Mouse (Mus musculus) heart, postnatal 4 days (tissue): ENCODE measurements at regions not wholly inside any gene's neighbourhood (a gene's known extent, or its start where the extent isn't known, plus 50 kb on each side); places are given as distances from the start of the nearest gene placed in this dataset.

Experiments
- DNase-seq: peaks from one replicate; pipeline ENCODE4 v3.0.0; 2021

DNA sequence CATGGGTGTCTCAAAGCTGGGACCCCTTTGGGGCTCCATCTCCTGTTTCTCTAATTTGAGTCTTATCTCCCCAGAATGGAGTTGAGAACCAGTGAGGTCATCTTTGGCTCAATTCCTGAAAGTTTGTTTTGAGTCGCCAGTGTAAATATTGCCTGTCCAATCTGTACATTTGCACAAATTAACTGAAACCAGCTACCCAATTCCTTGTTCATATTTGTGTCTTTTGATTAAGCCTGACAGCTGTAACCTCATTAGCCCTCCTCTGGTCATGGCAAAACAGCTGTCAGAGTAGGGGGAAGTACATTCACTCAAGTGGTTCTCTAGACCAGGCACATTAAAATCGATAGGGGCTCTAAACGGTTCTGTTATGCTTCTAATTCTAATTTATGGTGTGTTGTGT lies 177.0 kb downstream of the Rps12 start:
- DNase-seq: no peak

GRCm38 (mm10) chr10:23609270-23609914 lies 177.7 kb downstream of the Rps12 start:
- DNase-seq: no peak

DNA sequence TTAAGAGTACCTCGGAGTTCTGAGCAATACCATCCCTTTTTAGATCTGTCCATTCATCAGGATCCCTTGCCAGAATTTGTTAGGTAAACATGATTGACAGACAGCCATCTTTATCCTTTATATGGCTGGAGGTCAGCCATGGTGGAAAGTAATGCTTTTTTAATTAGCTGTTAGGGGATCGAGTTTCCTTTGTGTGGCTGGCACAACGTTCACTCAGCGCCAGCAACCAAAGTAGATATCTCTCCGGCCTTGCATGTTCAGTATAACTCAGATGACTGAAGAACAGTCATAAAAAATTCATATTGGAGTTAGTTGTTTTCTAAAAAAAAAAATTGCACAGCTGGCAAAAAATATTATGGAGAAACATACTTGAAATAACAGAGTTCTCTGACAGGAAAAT lies 186.4 kb downstream of the Rps12 start:
- no peak for DNase-seq

GRCm38 (mm10) chr10:23595541-23595940 lies 191.5 kb downstream of the Rps12 start:
- DNase-seq: no peak

DNA sequence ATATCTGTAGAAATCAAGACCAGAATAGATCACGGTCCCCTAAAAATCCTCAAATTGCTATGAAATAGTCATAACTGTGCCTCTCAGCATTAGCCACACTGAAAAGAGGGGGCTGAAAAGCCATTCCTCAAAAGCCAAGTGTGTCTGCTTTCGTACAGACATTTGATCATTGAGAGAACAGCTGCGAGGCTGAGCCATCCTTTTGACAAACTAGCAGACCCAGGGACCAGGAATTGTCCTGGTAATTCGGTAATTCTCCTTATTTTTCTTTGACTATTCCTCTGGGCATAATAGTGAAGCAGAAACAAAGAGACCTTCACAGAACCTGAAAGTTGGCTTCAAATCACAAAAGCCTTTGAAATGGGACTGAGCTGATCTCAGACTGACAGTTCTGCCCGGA lies 206.8 kb downstream of the Rps12 start:
- no peak for DNase-seq

DNA sequence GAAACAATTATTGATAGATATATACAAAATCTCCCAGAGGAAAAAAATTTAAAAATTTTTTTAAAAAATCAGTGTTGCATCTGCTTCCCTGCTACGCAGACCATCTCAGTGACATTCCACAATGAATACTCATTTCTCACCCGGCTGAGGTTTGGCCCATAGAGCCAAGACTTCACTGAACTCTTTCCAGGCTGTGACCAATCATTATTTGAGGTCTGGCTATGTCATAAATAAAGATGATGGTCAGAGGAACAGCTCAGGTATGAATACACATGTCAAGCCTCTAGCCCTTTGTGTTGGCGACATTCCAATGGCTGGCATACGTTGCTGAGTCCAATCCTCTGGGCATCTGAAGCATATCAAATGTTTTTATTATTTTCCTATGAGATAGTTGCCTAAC lies 216.1 kb downstream of the Rps12 start:
- no peak for DNase-seq

GRCm38 (mm10) chr10:23569386-23569785 lies 217.7 kb downstream of the Rps12 start:
- no peak for DNase-seq

DNA sequence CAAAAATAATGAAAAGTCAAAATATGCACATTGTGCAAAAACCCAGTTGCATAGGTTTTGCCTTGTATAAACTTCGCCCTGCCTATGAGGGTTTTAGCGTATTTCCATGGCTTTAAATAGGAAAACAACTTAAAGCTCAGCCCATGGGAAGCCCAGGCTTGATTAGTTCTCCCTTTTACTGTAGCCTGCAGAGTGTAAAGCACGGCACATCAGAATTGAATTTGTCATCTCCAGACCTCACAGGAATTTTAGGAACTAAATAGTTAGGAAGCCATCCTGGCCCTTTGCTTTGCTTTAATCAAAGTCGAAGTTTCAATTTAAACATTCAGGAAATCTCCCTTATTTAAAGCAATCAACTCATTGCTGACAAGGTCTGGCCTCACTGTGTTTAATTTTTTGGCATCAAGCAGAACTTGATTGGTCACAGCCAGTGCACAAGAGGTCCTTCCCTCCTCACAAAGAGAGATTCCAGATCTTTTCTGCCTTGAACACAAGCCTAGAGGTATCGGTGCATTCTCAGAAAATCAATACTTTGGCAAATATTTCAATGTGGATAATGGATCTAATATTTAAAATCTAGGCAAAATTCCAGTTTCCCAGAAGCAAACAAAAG lies 211.8 kb upstream of the Eya4 start:
- no peak for DNase-seq

GRCm38 (mm10) chr10:23559980-23560658 lies 209.5 kb upstream of the Eya4 start:
- DNase-seq: no peak

GRCm38 (mm10) chr10:23557828-23558227 lies 207.2 kb upstream of the Eya4 start:
- no peak for DNase-seq

DNA sequence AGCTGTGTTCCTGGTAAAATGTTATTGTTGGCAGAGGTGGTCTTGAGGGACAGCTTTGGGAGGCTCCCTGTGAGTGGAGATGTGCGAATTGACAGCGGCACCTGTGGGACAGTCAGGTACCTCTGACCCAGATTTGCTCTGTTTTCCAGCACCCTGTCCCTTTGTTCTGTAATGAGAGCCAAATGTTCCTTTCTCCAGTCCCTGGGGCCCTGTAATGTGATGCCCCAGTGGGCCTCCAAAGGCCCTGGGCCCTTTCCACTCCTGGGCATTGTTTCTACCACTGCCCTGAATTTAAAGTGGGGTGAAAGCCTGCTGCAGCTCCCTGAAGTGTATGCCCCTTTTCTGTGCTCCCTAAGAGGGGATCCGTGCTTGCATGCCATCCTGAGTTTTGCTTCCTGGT lies 198.6 kb upstream of the Eya4 start:
- no peak for DNase-seq

- DNase-seq: no peak
These were observed 197.7 kb upstream of the Eya4 start for GRCm38 (mm10) chr10:23548322-23548721.

GRCm38 (mm10) chr10:23542712-23543111 lies 192.1 kb upstream of the Eya4 start:
- DNase-seq: peak; percentile 7

- DNase-seq: no peak
These were observed 191.3 kb upstream of the Eya4 start for GRCm38 (mm10) chr10:23541914-23542313.

GRCm38 (mm10) chr10:23534636-23535035 lies 184.1 kb upstream of the Eya4 start:
- no peak for DNase-seq

DNA sequence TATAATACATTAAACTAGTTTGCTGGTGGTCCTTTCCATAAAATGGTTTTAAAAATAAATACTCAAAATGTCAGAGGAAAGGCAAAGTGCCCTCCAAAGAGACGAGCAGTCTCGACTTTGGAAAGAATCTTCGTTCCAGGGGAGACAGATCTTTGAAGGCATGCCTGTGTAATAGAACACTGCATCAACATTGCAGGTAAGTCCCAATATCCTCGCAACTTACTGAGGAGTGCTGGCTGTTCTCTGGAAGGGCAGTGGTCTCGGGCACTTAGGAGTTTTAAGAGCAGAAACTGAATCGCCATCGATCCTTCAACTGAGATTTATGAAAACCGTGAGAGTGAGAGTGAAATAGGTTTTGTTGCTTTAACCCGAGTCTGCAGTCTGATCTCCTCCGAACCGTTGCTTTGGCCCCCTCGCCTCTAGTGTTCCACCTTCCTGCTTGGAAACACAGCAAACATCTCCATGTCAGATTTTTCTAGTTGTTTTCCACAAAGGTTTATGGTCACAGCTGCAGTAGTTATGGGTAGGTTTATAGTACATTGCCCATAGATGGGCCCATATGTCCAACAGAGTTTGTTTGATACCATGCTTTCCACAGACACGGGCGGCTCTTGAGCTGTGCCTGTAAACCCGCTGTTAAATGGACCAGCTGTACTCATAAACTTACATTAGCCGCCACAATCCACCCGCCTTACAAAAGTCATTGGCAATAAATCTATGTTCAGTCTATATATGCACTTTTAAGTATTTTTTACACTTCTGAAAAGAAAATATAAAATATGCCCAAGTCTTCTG lies 181.6 kb upstream of the Eya4 start:
- DNase-seq: no peak

DNA sequence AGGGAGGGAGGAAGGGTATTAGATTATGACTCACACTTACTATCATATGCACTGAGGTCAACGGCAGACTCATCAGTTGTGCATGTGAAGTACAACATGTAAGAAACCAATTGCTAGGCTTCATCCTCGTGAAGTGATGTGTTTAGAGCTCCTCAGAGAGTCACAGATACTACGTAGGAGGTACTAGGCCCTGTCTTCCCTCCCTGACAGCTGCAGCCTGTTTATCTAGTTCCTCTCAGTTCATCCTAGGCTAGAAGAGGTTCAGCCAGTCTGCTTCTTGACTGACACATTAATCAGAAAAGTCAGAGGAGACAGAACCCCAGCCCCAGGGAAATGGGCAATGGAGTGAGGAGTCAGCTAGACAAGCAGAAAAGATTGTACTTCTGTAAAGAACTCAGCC lies 180.1 kb upstream of the Eya4 start:
- DNase-seq: no peak

GRCm38 (mm10) chr10:23526796-23527195 lies 176.2 kb upstream of the Eya4 start:
- DNase-seq: no peak

DNA sequence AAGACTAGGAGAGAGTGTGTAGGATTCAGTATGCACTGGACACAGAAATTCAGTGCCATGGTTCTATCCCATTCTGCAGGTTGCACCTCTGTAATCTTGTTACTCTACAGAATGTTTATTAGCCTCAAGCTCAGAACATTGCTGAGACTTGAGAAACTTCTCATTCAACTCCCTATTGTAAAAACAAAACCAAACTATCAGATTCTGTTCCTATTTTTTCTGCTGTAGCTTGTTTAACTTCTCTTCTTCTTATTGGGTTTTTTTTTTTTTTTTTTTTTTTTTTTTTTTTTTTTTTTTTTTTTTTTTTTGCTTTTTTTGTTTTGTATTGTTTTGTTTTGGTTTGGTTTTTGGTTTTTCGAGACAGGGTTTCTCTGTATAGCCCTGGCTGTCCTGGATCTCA lies 172.1 kb upstream of the Eya4 start:
- no peak for DNase-seq

DNA sequence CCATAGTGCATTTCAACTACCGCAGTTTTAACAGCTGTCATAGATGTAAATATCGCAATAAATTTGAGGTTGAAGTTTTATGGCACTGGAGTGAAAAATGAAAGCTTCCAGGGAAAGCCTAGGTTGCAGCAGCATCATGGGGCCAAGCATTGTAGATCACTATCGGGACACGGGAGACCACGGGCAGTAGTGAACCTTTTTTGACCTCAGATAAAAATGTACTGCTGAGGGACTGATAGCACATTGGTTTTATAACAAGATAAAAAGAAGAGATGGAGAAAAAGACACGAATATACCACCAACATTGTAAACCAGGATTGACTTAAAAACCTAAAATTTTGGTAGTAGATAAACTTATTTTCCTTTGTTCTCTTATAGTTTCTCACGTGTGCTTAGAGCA lies 143.1 kb upstream of the Eya4 start:
- no peak for DNase-seq

DNA sequence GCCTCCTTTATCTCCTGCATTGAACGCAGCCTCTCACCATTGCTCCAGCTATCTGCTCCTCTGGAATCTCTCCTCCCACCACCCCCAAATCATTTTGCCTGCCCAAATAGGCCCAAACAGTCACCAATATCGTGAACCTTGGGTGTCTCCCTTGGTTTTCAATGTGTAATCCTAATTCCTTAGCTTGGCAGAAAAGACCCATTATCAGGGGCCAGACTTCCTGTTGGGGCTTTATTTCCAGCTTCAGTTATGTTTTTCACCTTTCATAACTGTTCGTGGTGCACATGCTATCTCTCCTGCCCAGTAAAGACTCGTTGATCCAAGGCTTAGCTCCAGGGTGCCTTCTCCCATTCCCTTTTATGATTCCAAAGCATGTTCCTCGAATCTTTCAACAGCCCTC lies 142.4 kb upstream of the Eya4 start:
- DNase-seq: no peak

DNA sequence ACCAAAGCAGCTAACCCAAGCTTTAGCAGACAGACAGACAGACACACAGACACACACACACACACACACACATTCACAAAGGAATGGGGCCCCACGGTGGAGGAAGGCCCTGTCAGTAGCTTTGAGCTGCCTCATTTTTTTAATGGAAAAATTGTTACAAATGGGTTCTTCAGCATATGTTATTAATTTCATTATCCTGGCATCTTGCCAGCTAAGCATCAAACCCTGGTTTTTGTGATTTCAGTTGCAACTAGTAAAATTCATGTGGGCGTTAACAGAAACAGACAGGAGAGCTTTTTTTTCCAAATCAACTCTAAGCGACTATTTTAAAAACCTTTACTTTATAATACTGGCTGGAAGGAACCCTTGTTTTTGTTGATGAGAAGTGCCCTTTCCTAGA lies 138.4 kb upstream of the Eya4 start:
- no peak for DNase-seq

GRCm38 (mm10) chr10:23480474-23480873 lies 129.9 kb upstream of the Eya4 start:
- no peak for DNase-seq
